Mouse (Mus musculus) B cell, adult (primary cell): ENCODE measurements around the gene Snx1. TPM values are rescaled to one million over a fixed set of nuclear protein-coding genes. Genes with fewer than 3 reads are reported as not detected.

Experiments used
- total RNA-seq: library from RNA; stranded (reverse); gene quantifications from 4 replicates; pipeline ENCODE4 v1.2.4, GENCODE M21; 2023; ENCODE audit not compliant: inconsistent age

The Snx1 gene
- 87.1 to 94.3 TPM (median 90.0 TPM) in 4 replicates for total RNA-seq

GRCm38 (mm10) chr9:66126456-66127192 is at the start of gene Snx1, which contains the start of gene Ciao2a:
Gene Snx1 (minus strand): TSS chr9:66126587.
Gene Ciao2a (plus strand): TSS chr9:66126611.

GRCm38 (mm10) chr9:66157958-66158830 is 31.8 kb upstream of the Snx1 start, which contains the start of gene Dapk2:
Gene Dapk2 (plus strand): TSS chr9:66158223.

GRCm38 (mm10) chr9:66069583-66069982 is 56.8 kb downstream of the Snx1 start, which contains the start of gene Snx22:
Gene Snx22 (minus strand): TSS chr9:66069719.

GRCm38 (mm10) chr9:66059583-66060307 is 66.6 kb downstream of the Snx1 start, which contains the start of gene Ppib:
Gene Ppib (plus strand): TSS chr9:66060222.

Other genes starting within 250 kb of the Snx1 start
- 3.9 to 6.1 TPM (median 4.7 TPM) in 4 replicates for gene Pclaf, start 236.3 kb downstream of the Snx1 start, total RNA-seq
- gene Trip4, start 217.8 kb downstream of the Snx1 start, total RNA-seq, result 23.7 to 29.2 TPM (median 24.9 TPM) in 4 replicates
- 44.0 to 48.6 TPM (median 46.7 TPM) in 4 replicates for gene Csnk1g1, start 217.7 kb downstream of the Snx1 start, total RNA-seq
- gene Ppib, start 66.4 kb downstream of the Snx1 start, total RNA-seq, result 231 to 244 TPM (median 232 TPM) in 4 replicates
- gene Snx22, start 56.9 kb downstream of the Snx1 start, total RNA-seq, result 0.51 to 1.3 TPM (median 0.76 TPM) in 4 replicates
- gene Ciao2a, start within 50 bp of the Snx1 start, total RNA-seq, result 40.8 to 47.2 TPM (median 45.3 TPM) in 4 replicates
- 0.51 to 1.7 TPM (median 1.3 TPM) in 4 replicates for gene Dapk2, start 31.6 kb upstream of the Snx1 start, total RNA-seq
- gene Herc1, start 223.9 kb upstream of the Snx1 start, total RNA-seq, result 96.4 to 106 TPM (median 99.5 TPM) in 4 replicates